Mouse (Mus musculus): ENCODE data around the gene Hmces. TPM values are rescaled to one million over a fixed set of nuclear protein-coding genes. Genes with fewer than 3 reads are reported as not detected.
"Not testable (repeated sequence)": the region's sequence is repeated elsewhere in the genome, so short reads cannot be mapped to it uniquely, and the experiment has no call there.

Hmces gene
- polyA plus RNA-seq, 1 experiment from 2014 or later, result 54.7 TPM

DNA sequence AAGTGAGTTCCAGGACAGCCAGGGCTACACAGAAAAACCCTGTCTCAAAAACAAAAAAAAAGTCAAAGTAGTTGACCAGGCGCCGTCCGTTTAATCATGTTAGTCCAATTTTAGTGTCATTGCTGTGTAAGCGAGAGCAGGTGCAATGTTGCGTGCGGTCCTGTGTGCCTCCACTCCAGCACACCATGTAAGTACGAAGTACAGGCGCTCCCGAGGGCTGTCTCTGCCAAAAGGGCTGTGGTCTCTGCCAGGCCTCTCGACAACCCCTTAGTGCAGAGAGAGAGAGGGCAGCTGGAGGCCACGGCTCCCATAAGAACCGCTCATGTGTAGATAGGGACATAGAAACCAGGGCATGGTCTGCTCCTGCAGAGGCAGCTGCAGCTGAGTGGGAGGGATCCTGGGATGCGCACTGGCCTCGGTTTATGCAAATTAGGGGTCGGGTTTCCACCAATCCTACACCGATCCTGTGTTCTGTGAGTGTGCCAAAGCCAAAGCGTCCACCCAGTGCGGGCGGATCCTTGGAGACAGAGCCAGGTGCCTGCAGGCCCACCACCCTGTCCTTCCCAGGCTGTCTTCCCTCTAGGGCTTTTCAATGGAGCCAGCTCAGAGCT lies 23.5 kb downstream of the Hmces start:
- WGBS, result 39% methylated on average over 19 of the region's 19 CpGs
- ATAC-seq (ENCODE audit: low read depth), result peak; percentile 96

DNA sequence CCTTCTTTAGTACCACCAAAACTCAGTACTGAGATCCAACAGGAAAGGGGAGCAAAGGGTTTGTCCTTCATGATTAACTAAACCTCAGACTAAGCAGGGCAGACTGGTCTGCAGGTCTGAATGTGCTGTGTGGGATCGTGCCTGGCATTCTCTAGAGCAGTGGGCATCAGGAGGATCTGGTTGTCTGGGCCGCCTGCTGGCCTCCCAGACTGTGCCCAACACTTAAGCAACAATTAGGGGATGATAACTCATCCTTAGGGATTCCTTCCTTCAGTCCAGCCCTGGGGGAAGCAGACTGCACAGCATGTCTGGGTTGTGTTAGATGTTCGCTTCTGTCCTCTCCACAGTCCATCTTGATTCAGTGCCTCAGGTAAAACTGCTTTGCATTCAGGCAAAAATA lies 25.2 kb downstream of the Hmces start:
- WGBS, result 82% methylated on average over 3 of the region's 3 CpGs
- H3K27me3 ChIP-seq (ENCODE audit: control insufficient read depth, insufficient read depth, low read depth, low read length), result no peaks in the 10 kb centered on the region
- H3K4me1 ChIP-seq (replicated peaks; ENCODE audit: control insufficient read depth, insufficient read depth, low read length), result no peaks in the 10 kb centered on the region; the same call in 1 of the 2 replicates
- no peak overlapping the region for H3K4me3 ChIP-seq (ENCODE audit: low read length)
- ATAC-seq (ENCODE audit: low read depth), result no peak
- H3K4me2 ChIP-seq (ENCODE audit: low read depth, low read length), result no peak overlapping the region
- no peak overlapping the region for H3K27ac ChIP-seq (ENCODE audit: low read length)
- no peaks in the 10 kb centered on the region for H3K9me3 ChIP-seq (ENCODE audit: control insufficient read depth, low read length)
- no peak overlapping the region for H3K9ac ChIP-seq (ENCODE audit: low read length)
- peaks cover 8% of the 10 kb centered on the region; the same call in 1 of the 2 replicates for H3K36me3 ChIP-seq (ENCODE audit: control insufficient read depth, insufficient read depth, low read length)

More for the DNA sequence above, 23.5 kb downstream of the Hmces start:
- Histone ChIP-seq H3K4me1 (replicated peaks; ENCODE audit: control insufficient read depth, insufficient read depth, low read length) (no peaks in the 10 kb centered on the region; the same call in 1 of the 2 replicates), H3K27ac (ENCODE audit: low read length) (no peak overlapping the region), H3K4me3 (ENCODE audit: low read length) (no peak overlapping the region), H3K9me3 (ENCODE audit: control insufficient read depth, low read length) (no peaks in the 10 kb centered on the region), H3K9ac (ENCODE audit: low read length) (no peak overlapping the region), H3K36me3 (ENCODE audit: control insufficient read depth, insufficient read depth, low read length) (peaks cover 19% of the 10 kb centered on the region; the same call in 1 of the 2 replicates), H3K27me3 (ENCODE audit: control insufficient read depth, insufficient read depth, low read depth, low read length) (no peaks in the 10 kb centered on the region), H3K4me2 (ENCODE audit: low read depth, low read length) (no peak overlapping the region)

DNA sequence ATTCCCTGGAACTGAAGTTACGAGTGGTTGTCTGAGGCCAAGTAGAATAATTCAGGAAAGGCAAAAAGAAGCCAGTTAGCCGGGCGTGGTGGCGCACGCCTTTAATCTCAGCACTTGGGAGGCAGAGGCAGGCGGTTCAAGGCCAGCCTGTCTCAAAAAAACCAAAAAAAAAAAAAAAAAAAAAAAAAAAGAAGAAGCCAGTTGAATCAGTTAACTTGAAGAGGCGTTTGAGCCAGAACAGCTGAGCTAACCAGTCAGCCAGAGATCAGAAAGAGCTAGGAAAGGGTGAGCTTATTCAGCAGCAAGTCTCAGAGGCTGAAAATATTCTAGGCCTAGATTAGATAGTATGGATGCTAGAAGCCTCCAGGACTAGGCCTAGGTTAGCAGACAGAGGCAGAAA lies 28.4 kb downstream of the Hmces start:
- Histone ChIP-seq H3K9ac (ENCODE audit: low read length) (no peak overlapping the region), H3K27ac (ENCODE audit: low read length) (no peak overlapping the region), H3K4me1 (replicated peaks; ENCODE audit: control insufficient read depth, insufficient read depth, low read length) (no peaks in the 10 kb centered on the region; the same call in 1 of the 2 replicates), H3K27me3 (ENCODE audit: control insufficient read depth, insufficient read depth, low read depth, low read length) (no peaks in the 10 kb centered on the region), H3K4me3 (ENCODE audit: low read length) (no peak overlapping the region), H3K9me3 (ENCODE audit: control insufficient read depth, low read length) (no peaks in the 10 kb centered on the region), H3K4me2 (ENCODE audit: low read depth, low read length) (no peak overlapping the region), H3K36me3 (ENCODE audit: control insufficient read depth, insufficient read depth, low read length) (no peaks in the 10 kb centered on the region; the same call in 1 of the 2 replicates)
- ATAC-seq (ENCODE audit: low read depth), result no peak
- 79% methylated on average over 7 of the region's 7 CpGs for WGBS

DNA sequence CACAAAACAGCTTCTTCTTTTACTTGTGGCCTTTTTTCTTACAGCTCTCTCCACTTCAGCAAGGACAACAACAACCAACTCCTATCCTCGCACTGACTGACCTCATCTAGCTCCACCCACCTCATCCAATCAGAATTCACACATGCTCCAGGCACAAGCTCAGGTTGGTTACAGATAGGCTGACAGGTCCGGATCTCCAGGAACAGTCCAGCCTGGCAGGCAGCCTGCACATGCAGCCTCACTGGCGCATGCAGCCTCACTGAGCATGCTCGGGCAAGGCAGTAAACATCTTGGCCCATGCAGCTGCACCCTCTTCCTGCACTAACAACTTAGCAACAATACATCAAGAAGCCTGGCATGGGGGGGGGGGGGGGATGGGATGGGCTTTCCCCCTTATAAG lies 48.7 kb downstream of the Hmces start:
- H3K4me1 ChIP-seq (replicated peaks; ENCODE audit: control insufficient read depth, insufficient read depth, low read length); H3K9me3 ChIP-seq (ENCODE audit: control insufficient read depth, low read length); H3K36me3 ChIP-seq (ENCODE audit: control insufficient read depth, insufficient read depth, low read length); H3K4me2 ChIP-seq (ENCODE audit: low read depth, low read length); H3K27ac ChIP-seq (ENCODE audit: low read length); H3K4me3 ChIP-seq (ENCODE audit: low read length); ATAC-seq (ENCODE audit: low read depth); H3K27me3 ChIP-seq (ENCODE audit: control insufficient read depth, insufficient read depth, low read depth, low read length); H3K9ac ChIP-seq (ENCODE audit: low read length): not testable (repeated sequence)
- 58% methylated on average over 4 of the region's 4 CpGs for WGBS

GRCm38 (mm10) chr6:87970041-87970440 lies 56.3 kb downstream of the Hmces start:
- Histone ChIP-seq H3K4me1 (replicated peaks; ENCODE audit: control insufficient read depth, insufficient read depth, low read length) (no peaks in the 10 kb centered on the region), H3K9ac (ENCODE audit: low read length) (no peak overlapping the region), H3K4me3 (ENCODE audit: low read length) (no peak overlapping the region), H3K36me3 (ENCODE audit: control insufficient read depth, insufficient read depth, low read length) (no peaks in the 10 kb centered on the region), H3K27ac (ENCODE audit: low read length) (no peak overlapping the region), H3K27me3 (ENCODE audit: control insufficient read depth, insufficient read depth, low read depth, low read length) (no peaks in the 10 kb centered on the region), H3K4me2 (ENCODE audit: low read depth, low read length) (no peak overlapping the region), H3K9me3 (ENCODE audit: control insufficient read depth, low read length) (no peaks in the 10 kb centered on the region)
- ATAC-seq (ENCODE audit: low read depth), result no peak
- WGBS, result 26% methylated on average over 2 of the region's 2 CpGs

GRCm38 (mm10) chr6:87979728-87980127 lies 66.0 kb downstream of the Hmces start:
- no peaks in the 10 kb centered on the region for H3K9me3 ChIP-seq (ENCODE audit: control insufficient read depth, low read length)
- H3K4me1 ChIP-seq (replicated peaks; ENCODE audit: control insufficient read depth, insufficient read depth, low read length), result peaks cover 14% of the 10 kb centered on the region
- H3K27ac ChIP-seq (ENCODE audit: low read length), result no peak overlapping the region
- H3K27me3 ChIP-seq (ENCODE audit: control insufficient read depth, insufficient read depth, low read depth, low read length), result no peaks in the 10 kb centered on the region
- H3K4me2 ChIP-seq (ENCODE audit: low read depth, low read length), result peak overlapping the region; percentile 79
- H3K4me3 ChIP-seq (ENCODE audit: low read length), result peak overlapping the region; percentile 97; the same call in 1 of the 2 replicates
- peaks cover 5% of the 10 kb centered on the region; the same call in 1 of the 2 replicates for H3K36me3 ChIP-seq (ENCODE audit: control insufficient read depth, insufficient read depth, low read length)
- peak overlapping the region; percentile 92; the same call in 1 of the 2 replicates for H3K9ac ChIP-seq (ENCODE audit: low read length)
- ATAC-seq (ENCODE audit: low read depth), result no peak
- 68% methylated on average over 3 of the region's 3 CpGs for WGBS

GRCm38 (mm10) chr6:87980374-87981029 lies 66.8 kb downstream of the Hmces start:
- H3K36me3 ChIP-seq (ENCODE audit: control insufficient read depth, insufficient read depth, low read length), result peaks cover 6% of the 10 kb centered on the region; the same call in 1 of the 2 replicates
- WGBS, result under 1% methylated on average over 63 of the region's 66 CpGs
- H3K27ac ChIP-seq (ENCODE audit: low read length), result peak overlapping the region; percentile 91
- H3K9me3 ChIP-seq (ENCODE audit: control insufficient read depth, low read length), result no peaks in the 10 kb centered on the region
- H3K9ac ChIP-seq (ENCODE audit: low read length), result peak overlapping the region; percentile 92
- H3K27me3 ChIP-seq (ENCODE audit: control insufficient read depth, insufficient read depth, low read depth, low read length), result no peaks in the 10 kb centered on the region
- H3K4me1 ChIP-seq (replicated peaks; ENCODE audit: control insufficient read depth, insufficient read depth, low read length), result peaks cover 14% of the 10 kb centered on the region
- H3K4me3 ChIP-seq (ENCODE audit: low read length), result peak overlapping the region; percentile 97
- peak overlapping the region; percentile 79 for H3K4me2 ChIP-seq (ENCODE audit: low read depth, low read length)
- peak; percentile 89 for ATAC-seq (ENCODE audit: low read depth)

- Histone ChIP-seq H3K9me3 (ENCODE audit: control insufficient read depth, low read length) (no peaks in the 10 kb centered on the region), H3K4me1 (replicated peaks; ENCODE audit: control insufficient read depth, insufficient read depth, low read length) (peaks cover 14% of the 10 kb centered on the region), H3K27me3 (ENCODE audit: control insufficient read depth, insufficient read depth, low read depth, low read length) (no peaks in the 10 kb centered on the region), H3K4me3 (ENCODE audit: low read length) (peak overlapping the region; percentile 97), H3K36me3 (ENCODE audit: control insufficient read depth, insufficient read depth, low read length) (peaks cover 6% of the 10 kb centered on the region; the same call in 1 of the 2 replicates), H3K9ac (ENCODE audit: low read length) (peak overlapping the region; percentile 92), H3K27ac (ENCODE audit: low read length) (peak overlapping the region; percentile 91), H3K4me2 (ENCODE audit: low read depth, low read length) (peak overlapping the region; percentile 79)
- under 1% methylated on average over 39 of the region's 56 CpGs for WGBS
- peak; percentile 48 for ATAC-seq (ENCODE audit: low read depth)
Observed at GRCm38 (mm10) chr6:87981030-87981485, 67.3 kb downstream of the Hmces start.

DNA sequence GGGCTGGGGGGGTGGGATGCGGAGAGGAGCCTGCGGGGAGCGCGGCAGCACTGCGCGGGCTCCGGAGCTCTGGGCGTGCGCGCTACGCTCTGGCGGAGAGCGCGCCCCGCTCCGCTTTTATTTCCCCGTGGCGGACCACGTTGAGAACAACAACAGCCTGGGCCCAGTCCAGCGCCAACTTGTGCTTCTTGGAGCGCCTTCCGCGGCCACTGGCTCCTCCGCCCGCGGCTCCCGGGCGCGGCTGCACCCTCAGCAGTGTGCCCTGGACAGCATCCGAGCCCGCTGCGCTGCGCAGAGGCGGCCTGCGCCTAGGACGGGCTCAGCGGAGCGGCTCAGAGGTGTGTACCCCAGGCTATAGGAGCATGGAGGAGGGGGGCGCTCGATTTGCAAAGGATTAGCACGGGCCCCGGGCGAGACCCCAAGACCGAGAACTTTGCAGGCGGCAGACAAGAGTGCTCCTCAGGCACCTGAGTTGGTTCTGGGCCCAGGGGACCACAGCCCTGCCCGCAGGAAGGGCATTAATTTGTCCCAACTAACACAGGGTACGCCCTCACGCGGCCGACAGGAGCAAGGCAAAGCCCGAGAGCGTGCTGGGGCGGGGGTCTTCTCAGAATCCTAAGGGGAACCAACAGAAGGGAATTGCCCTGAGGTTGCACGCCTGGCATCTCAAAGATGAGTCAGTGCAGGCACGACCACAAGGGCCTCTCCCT lies 68.0 kb downstream of the Hmces start, which contains the start of gene H1fx:
Gene H1fx, minus strand, starts transcription at position 91 of the 710 bp plus-strand sequence.
- H3K36me3 ChIP-seq (ENCODE audit: control insufficient read depth, insufficient read depth, low read length), result peaks cover 6% of the 10 kb centered on the region; the same call in 1 of the 2 replicates
- peak within 1 kb of the TSS; percentile 97 for H3K4me3 ChIP-seq (ENCODE audit: low read length)
- no peaks in the 10 kb centered on the region for H3K27me3 ChIP-seq (ENCODE audit: control insufficient read depth, insufficient read depth, low read depth, low read length)
- WGBS, result under 1% methylated on average over 53 of the region's 55 CpGs
- no peaks in the 10 kb centered on the region for H3K9me3 ChIP-seq (ENCODE audit: control insufficient read depth, low read length)
- peaks cover 14% of the 10 kb centered on the region for H3K4me1 ChIP-seq (replicated peaks; ENCODE audit: control insufficient read depth, insufficient read depth, low read length)
- peak within 1 kb of the TSS; percentile 79 for H3K4me2 ChIP-seq (ENCODE audit: low read depth, low read length)
- peak within 1 kb of the TSS; percentile 91 for H3K27ac ChIP-seq (ENCODE audit: low read length)
- peak within 1 kb of the TSS; percentile 92 for H3K9ac ChIP-seq (ENCODE audit: low read length)
- ATAC-seq (ENCODE audit: low read depth), result peak; percentile 89

Data from lung, embryonic 16.5 days (tissue).